Mouse (Mus musculus): ENCODE measurements around the gene Igflr1. TPM values are rescaled to one million over a fixed set of nuclear protein-coding genes. Genes with fewer than 3 reads are reported as not detected.

Igflr1 gene
- polyA plus RNA-seq, 1 experiment from 2014 or later, result 2.9 TPM

DNA sequence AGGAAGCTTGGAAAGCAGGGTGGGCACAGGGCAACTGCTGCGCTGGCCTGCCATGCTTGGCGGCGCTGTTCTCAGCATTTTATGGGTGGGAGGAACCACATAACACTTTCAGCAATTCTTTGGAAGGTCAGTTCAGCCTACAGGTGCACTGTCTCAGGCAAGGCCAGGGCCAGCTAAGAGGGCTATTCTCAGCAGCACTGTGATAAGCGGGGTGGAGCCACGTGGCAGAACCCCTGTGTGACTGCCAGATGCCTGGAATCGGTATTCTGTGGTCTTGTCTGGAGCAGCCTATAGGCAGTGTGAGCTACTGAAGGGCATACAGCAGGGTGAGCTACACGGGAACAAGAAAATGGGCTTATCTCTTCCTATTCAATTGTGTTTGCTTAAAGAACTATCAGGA lies 44.8 kb downstream of the Igflr1 start:
- Histone ChIP-seq H3K9ac (no peak overlapping the region), H3K36me3 (no peaks in the 10 kb centered on the region), H3K4me1 (replicated peaks) (peaks cover 20% of the 10 kb centered on the region), H3K27ac (peak overlapping the region; percentile 13; the same call in 1 of the 2 replicates), H3K4me2 (replicated peaks) (no peak overlapping the region), H3K4me3 (replicated peaks) (no peak overlapping the region), H3K9me3 (no peaks in the 10 kb centered on the region), H3K27me3 (replicated peaks) (no peaks in the 10 kb centered on the region)
- 45% methylated on average over 7 of the region's 7 CpGs for WGBS
- peak; percentile 44 for ATAC-seq

DNA sequence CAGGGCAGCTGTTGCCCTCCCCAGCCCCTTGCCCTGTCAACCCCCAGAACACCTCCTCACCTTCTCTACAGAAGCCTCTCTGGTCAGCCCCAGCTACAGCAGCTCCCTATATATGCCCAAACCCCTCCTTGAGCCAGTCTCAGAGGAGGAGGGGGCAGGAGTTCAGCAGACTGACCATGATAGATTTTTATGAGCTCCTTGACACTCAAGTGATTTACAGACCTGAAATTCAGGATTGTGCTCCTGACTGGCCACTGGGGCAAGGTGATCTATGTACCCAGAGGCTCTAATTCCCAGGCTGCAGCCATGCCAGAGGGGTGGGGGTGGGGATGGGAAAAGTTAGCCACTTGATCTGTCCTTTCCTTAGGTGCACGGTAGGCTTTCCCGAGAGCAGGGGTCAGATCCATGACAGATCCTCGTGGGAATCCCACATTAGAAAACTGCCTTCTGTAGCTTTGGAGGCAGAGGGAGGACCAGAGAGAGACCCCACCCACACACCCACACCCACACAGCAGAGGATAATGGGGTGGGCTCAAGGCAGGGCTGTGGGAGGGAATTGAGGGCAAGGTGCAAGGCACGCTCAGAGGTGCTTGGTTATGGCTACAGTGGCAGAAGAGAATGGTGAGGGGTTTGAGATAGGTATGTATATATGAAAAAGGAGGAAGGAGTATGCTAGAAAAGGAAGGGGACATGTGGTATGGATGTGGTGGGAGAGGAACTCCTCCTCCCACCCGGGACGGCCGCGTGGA lies 47.6 kb downstream of the Igflr1 start, which contains the start of gene Upk1a:
Upk1a (minus strand) TSS at position 194 of the 749 bp plus-strand sequence.
- Histone ChIP-seq H3K9ac (no peak within 1 kb of the TSS), H3K4me3 (replicated peaks) (no peak within 1 kb of the TSS), H3K36me3 (peaks cover 15% of the 10 kb centered on the region), H3K27me3 (replicated peaks) (no peaks in the 10 kb centered on the region), H3K9me3 (no peaks in the 10 kb centered on the region), H3K4me1 (replicated peaks) (peaks cover 18% of the 10 kb centered on the region), H3K4me2 (replicated peaks) (peak within 1 kb of the TSS; percentile 30), H3K27ac (peak within 1 kb of the TSS; percentile 23; the same call in 1 of the 2 replicates)
- ATAC-seq, result peak; percentile 48
- WGBS, result 47% methylated on average over 8 of the region's 8 CpGs

DNA sequence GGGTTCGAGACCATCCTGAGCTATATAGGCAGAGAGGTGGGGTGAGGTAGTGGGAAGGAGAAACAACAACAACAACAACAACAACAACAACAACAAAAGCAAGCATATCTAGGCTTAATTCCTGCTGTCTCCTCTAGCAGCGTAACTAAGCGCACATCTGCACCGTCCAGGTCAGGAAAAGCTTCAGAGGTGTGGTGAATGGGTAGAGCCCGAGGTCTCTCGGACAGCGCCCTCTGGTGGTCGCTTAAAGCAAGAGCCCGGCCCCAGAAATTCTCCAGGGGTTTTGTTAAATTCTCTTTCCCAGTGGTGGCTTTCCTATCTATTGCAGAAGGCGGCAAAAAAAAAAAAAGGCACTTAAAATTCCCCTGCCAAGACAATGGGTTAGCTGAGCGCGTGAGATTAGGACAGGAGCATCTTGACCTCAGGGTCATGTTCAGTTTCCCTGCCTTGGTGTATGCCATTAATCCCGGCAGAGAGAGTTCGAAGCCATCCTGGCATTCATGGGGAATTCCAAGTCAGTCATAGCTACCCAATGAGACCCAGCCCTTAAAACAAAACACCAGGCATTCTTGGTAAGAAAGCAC lies 48.4 kb downstream of the Igflr1 start:
- Histone ChIP-seq H3K27me3 (replicated peaks) (no peaks in the 10 kb centered on the region), H3K4me2 (replicated peaks) (0 out of 2 replicates have a peak overlapping the region, but pooled peaks have one; percentile 30), H3K9me3 (no peaks in the 10 kb centered on the region), H3K36me3 (peaks cover 15% of the 10 kb centered on the region), H3K4me3 (replicated peaks) (no peak overlapping the region), H3K9ac (no peak overlapping the region), H3K27ac (no peak overlapping the region), H3K4me1 (replicated peaks) (peaks cover 12% of the 10 kb centered on the region)
- 21% methylated on average over 14 of the region's 14 CpGs for WGBS
- peak; percentile 54 for ATAC-seq

DNA sequence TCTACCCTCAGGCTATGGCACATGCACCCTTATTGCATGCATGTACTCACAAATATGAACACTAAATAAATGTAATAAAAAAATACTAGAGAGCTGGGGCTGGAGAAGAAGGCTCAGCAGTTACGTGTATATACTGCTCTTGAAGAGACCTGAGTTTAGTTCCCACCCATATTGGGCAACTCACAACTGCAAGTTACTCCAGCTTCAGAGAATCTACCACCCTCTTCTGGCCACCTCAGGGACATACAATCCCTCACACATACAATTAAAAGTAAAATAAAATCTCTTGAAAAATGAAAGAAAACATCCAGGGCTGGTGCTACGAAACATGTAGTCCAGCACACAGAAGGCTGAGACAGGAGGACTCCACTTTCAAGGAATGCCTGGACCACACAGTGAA lies 49.2 kb downstream of the Igflr1 start:
- Histone ChIP-seq H3K4me1 (replicated peaks) (peaks cover 12% of the 10 kb centered on the region; the same call in 1 of the 2 replicates), H3K9me3 (no peaks in the 10 kb centered on the region), H3K4me3 (replicated peaks) (no peak overlapping the region), H3K36me3 (peaks cover 21% of the 10 kb centered on the region), H3K27me3 (replicated peaks) (no peaks in the 10 kb centered on the region), H3K9ac (no peak overlapping the region), H3K4me2 (replicated peaks) (no peak overlapping the region), H3K27ac (no peak overlapping the region)
- WGBS, result 75% methylated on average over 2 of the region's 2 CpGs
- ATAC-seq, result no peak; the same call in 1 of the 2 replicates

DNA sequence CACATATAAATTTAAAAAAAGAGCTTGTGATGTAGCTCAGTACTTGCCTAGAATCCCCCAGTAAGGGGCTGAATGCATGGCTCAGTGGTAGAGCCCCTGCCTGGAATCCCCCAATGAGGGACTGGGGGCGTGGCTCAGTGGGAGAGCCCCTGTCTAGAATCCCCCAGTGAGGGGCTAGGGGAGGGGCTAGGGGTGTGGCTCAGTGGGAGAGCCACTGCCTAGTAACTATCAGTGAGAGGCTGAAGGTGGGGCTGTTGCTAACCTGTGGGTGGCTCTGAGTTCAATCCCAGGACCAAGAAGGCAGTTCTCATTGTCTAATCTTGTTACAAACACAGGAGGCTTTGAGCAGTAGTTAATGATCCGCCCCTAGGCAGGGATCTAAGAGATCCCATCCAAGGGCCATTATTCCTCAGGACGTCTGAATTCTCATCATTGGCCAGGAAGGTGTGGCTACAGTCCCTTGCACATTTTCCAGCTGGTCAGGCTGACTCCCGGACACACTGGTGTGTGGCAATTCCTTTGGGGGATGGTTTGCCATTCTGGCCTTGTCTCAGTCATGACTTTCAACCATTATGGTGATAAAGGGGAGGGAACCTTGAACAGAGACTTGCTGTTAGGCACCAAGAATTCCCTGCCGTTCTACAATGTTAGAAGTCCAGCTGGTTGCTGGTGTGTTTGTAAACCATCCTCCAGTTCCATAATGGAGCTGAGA lies 50.0 kb downstream of the Igflr1 start:
- WGBS, result 53% methylated on average over 5 of the region's 5 CpGs
- H3K9me3 ChIP-seq, result no peaks in the 10 kb centered on the region
- H3K4me2 ChIP-seq (replicated peaks), result no peak overlapping the region
- H3K9ac ChIP-seq, result no peak overlapping the region
- peaks cover 22% of the 10 kb centered on the region for H3K36me3 ChIP-seq
- 0 out of 2 replicates have a peak, but pooled peaks have one; percentile 11 for ATAC-seq
- H3K4me1 ChIP-seq (replicated peaks), result peaks cover 6% of the 10 kb centered on the region; the same call in 1 of the 2 replicates
- no peak overlapping the region for H3K4me3 ChIP-seq (replicated peaks)
- H3K27me3 ChIP-seq (replicated peaks), result no peaks in the 10 kb centered on the region
- H3K27ac ChIP-seq, result no peak overlapping the region

Other genes with a start within 250 kb of the Igflr1 start
- gene E130208F15Rik, start 243.7 kb upstream of the Igflr1 start, polyA plus RNA-seq (2015; fragmentation: Nextera tagmentation; extraction: Ambion mirVana), result 1.8 TPM in 1 of 2 replicates, not detected in the other
- 15.5 and 18.0 TPM in 2 replicates for gene Sdhaf1, start 241.5 kb upstream of the Igflr1 start, polyA plus RNA-seq (2015; fragmentation: Nextera tagmentation; extraction: Ambion mirVana)
- 2.9 and 3.9 TPM in 2 replicates for gene Lrfn3, start 202.7 kb upstream of the Igflr1 start, polyA plus RNA-seq (2015; fragmentation: Nextera tagmentation; extraction: Ambion mirVana)
- 49.8 and 63.7 TPM in 2 replicates for gene Tyrobp, start 151.7 kb upstream of the Igflr1 start, polyA plus RNA-seq (2015; fragmentation: Nextera tagmentation; extraction: Ambion mirVana)
- gene Hcst, start 145.6 kb upstream of the Igflr1 start, polyA plus RNA-seq (2015; fragmentation: Nextera tagmentation; extraction: Ambion mirVana), result 2.2 and 2.5 TPM in 2 replicates
- 2.1 and 2.4 TPM in 2 replicates for gene Nfkbid, start 143.7 kb upstream of the Igflr1 start, polyA plus RNA-seq (2015; fragmentation: Nextera tagmentation; extraction: Ambion mirVana)
- 39.0 and 40.8 TPM in 2 replicates for gene Aplp1, start 119.9 kb upstream of the Igflr1 start, polyA plus RNA-seq (2015; fragmentation: Nextera tagmentation; extraction: Ambion mirVana)
- gene Kirrel2, start 107.7 kb upstream of the Igflr1 start, polyA plus RNA-seq (2015; fragmentation: Nextera tagmentation; extraction: Ambion mirVana), result 2.0 and 3.0 TPM in 2 replicates
- 1.3 and 3.3 TPM in 2 replicates for gene Nphs1, start 107.1 kb upstream of the Igflr1 start, polyA plus RNA-seq (2015; fragmentation: Nextera tagmentation; extraction: Ambion mirVana)
- gene Prodh2, start 71.8 kb upstream of the Igflr1 start, polyA plus RNA-seq (2015; fragmentation: Nextera tagmentation; extraction: Ambion mirVana), result 5.0 and 5.2 TPM in 2 replicates
- gene Arhgap33, start 30.4 kb upstream of the Igflr1 start, polyA plus RNA-seq (2015; fragmentation: Nextera tagmentation; extraction: Ambion mirVana), result 7.4 and 7.8 TPM in 2 replicates
- gene Hspb6, start 13.2 kb upstream of the Igflr1 start, polyA plus RNA-seq (2015; fragmentation: Nextera tagmentation; extraction: Ambion mirVana), result 37.8 and 41.5 TPM in 2 replicates
- gene Proser3, start 13.1 kb upstream of the Igflr1 start, polyA plus RNA-seq (2015; fragmentation: Nextera tagmentation; extraction: Ambion mirVana), result 8.7 and 10.0 TPM in 2 replicates
- gene Lin37, start 5.6 kb upstream of the Igflr1 start, polyA plus RNA-seq (2015; fragmentation: Nextera tagmentation; extraction: Ambion mirVana), result 46.3 and 48.4 TPM in 2 replicates
- 73.4 and 76.6 TPM in 2 replicates for gene U2af1l4, start 2.1 kb upstream of the Igflr1 start, polyA plus RNA-seq (2015; fragmentation: Nextera tagmentation; extraction: Ambion mirVana)
- gene Gm49396, start 2.1 kb upstream of the Igflr1 start, polyA plus RNA-seq (2015; fragmentation: Nextera tagmentation; extraction: Ambion mirVana), result 9.0 and 10.3 TPM in 2 replicates
- gene Psenen, start 1.8 kb upstream of the Igflr1 start, polyA plus RNA-seq (2015; fragmentation: Nextera tagmentation; extraction: Ambion mirVana), result 148 and 151 TPM in 2 replicates
- 6.5 and 7.2 TPM in 2 replicates for gene Kmt2b, start 23.3 kb downstream of the Igflr1 start, polyA plus RNA-seq (2015; fragmentation: Nextera tagmentation; extraction: Ambion mirVana)
- 0.87 and 1.6 TPM in 2 replicates for gene Zbtb32, start 33.5 kb downstream of the Igflr1 start, polyA plus RNA-seq (2015; fragmentation: Nextera tagmentation; extraction: Ambion mirVana)
- 8.5 and 10.0 TPM in 2 replicates for gene Upk1a, start 47.4 kb downstream of the Igflr1 start, polyA plus RNA-seq (2015; fragmentation: Nextera tagmentation; extraction: Ambion mirVana)
- gene Cox6b1, start 60.7 kb downstream of the Igflr1 start, polyA plus RNA-seq (2015; fragmentation: Nextera tagmentation; extraction: Ambion mirVana), result 1,191 and 1,300 TPM in 2 replicates
- not detected in 2 replicates for gene Etv2, start 70.4 kb downstream of the Igflr1 start, polyA plus RNA-seq (2015; fragmentation: Nextera tagmentation; extraction: Ambion mirVana)
- 102 and 107 TPM in 2 replicates for gene Rbm42, start 84.9 kb downstream of the Igflr1 start, polyA plus RNA-seq (2015; fragmentation: Nextera tagmentation; extraction: Ambion mirVana)
- gene Haus5, start 99.6 kb downstream of the Igflr1 start, polyA plus RNA-seq (2015; fragmentation: Nextera tagmentation; extraction: Ambion mirVana), result 38.7 and 40.5 TPM in 2 replicates
- gene Pmis2, start 106.2 kb downstream of the Igflr1 start, polyA plus RNA-seq (2015; fragmentation: Nextera tagmentation; extraction: Ambion mirVana), result not detected in 2 replicates
- 3.2 and 4.7 TPM in 2 replicates for gene 2200002J24Rik, start 133.5 kb downstream of the Igflr1 start, polyA plus RNA-seq (2015; fragmentation: Nextera tagmentation; extraction: Ambion mirVana)
- gene Atp4a, start 146.8 kb downstream of the Igflr1 start, polyA plus RNA-seq (2015; fragmentation: Nextera tagmentation; extraction: Ambion mirVana), result 1.3 and 2.0 TPM in 2 replicates
- 220 and 257 TPM in 2 replicates for gene Tmem147, start 164.1 kb downstream of the Igflr1 start, polyA plus RNA-seq (2015; fragmentation: Nextera tagmentation; extraction: Ambion mirVana)
- 0.10 and 0.33 TPM in 2 replicates for gene Gapdhs, start 178.3 kb downstream of the Igflr1 start, polyA plus RNA-seq (2015; fragmentation: Nextera tagmentation; extraction: Ambion mirVana)
- 1.4 TPM in 2 replicates for gene Sbsn, start 186.0 kb downstream of the Igflr1 start, polyA plus RNA-seq (2015; fragmentation: Nextera tagmentation; extraction: Ambion mirVana)
- 4.6 and 5.3 TPM in 2 replicates for gene Dmkn, start 198.3 kb downstream of the Igflr1 start, polyA plus RNA-seq (2015; fragmentation: Nextera tagmentation; extraction: Ambion mirVana)
- 1.9 and 2.8 TPM in 2 replicates for gene Krtdap, start 222.5 kb downstream of the Igflr1 start, polyA plus RNA-seq (2015; fragmentation: Nextera tagmentation; extraction: Ambion mirVana)